Mouse (Mus musculus) spleen, embryonic (tissue): ENCODE results near the gene Slc4a1ap.
"Not testable (repeated sequence)": the region's sequence is repeated elsewhere in the genome, so short reads cannot be mapped to it uniquely, and the experiment has no call there.

Experiments used
- CTCF ChIA-PET: fragments of 350-600 bp; sonication (Branson Sonifier 250); formaldehyde crosslinking; loops from one replicate; lab custom pipeline; 2022; lab: Charles Lee

The Slc4a1ap gene

DNA sequence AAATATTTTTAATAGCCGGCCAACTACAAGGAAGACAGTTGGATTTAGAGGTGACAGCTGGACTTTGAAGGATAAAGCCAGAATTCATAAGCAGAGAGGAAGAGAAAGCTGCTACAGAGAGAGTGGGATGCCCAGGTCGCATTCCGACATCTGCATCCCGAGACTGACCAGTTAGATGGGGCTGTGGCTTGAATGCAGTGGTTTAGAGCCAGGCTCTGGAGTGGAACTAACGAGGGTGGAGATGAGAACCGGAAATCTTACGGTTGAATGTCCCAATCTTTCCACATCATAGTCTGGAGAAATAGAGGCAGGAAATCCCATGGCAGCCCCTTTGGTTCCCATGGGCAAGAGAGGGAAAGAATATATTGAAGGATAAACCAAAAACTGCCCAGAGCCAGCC, 39.2 kb downstream of the Slc4a1ap start:
- CTCF ChIA-PET, result no interaction called here

DNA sequence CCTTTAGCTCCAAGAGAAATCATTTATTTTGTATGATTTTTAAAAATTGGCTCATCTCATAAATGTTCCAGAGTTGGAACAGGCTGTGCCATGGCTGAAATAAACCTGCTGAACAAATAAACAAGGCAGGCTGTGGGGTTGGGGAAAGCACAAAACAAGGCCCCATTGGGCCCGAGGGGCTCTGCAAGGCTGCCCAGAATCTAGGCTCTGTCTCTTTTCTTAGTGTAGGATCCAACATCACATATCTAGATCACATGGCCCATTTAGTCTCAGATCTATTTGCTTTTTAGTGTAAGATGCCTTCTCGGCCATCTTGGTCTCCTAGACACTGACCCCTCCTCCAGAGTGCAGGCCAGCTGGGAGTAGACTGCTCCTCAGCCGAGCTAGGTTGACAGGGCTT, 39.7 kb downstream of the Slc4a1ap start:
- CTCF ChIA-PET, result interaction anchor here (0.7 kb wide), 1 partner anchor 51 kb away, joined by 9 read pairs; no protein-coding TSS in a partner anchor

- CTCF ChIA-PET, result interaction anchor here (0.8 to 1.1 kb wide), 2 partner anchors 47 to 569 kb away, joined by 3 to 4 read pairs; no protein-coding TSS in a partner anchor
These were observed 41.3 kb downstream of the Slc4a1ap start for GRCm38 (mm10) chr5:31567951-31568657.

- CTCF ChIA-PET, result no interaction called here
These were observed 44.3 kb downstream of the Slc4a1ap start for GRCm38 (mm10) chr5:31571023-31571608.

DNA sequence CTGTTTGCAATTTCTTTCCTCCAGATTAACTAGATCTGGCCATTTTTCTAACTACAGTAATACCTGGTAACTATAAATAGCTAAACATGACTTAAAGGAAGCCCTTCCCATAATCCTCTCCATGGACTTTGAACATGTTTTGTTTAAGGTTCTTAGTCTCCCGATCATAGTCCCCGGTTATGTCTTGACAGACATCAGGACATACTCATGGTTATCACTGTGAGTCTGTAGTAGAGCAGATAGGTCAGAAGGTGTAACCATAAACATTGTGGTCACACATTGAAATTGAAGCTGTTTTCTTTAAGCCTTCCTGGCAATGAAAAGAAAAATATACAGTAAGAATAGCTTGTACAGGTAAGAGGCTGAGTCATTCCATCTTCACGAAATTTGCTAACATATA, 46.9 kb downstream of the Slc4a1ap start:
- CTCF ChIA-PET, result no interaction called here

DNA sequence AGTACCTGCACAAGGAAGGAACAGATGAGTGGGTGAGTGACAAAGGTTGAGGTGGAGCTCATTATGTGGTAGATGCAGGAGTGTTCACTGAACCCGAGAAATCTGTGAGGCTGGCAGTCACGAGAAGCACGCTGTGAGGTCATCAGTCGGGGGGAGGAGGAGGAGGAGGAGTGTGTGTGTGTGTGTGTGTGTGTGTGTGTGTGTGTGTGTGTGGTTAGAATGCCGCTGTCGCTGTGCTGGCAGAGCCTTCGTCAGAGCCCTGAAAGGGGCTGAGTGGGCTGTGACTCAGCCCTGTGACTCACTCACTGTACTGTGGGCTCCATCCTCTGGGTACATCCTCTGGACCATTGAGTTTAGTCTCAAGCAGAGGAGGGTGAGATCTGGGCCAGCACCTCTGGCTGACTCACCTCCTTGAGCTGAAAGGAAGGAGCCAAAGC, 49.8 kb downstream of the Slc4a1ap start:
- CTCF ChIA-PET, result no interaction called here

DNA sequence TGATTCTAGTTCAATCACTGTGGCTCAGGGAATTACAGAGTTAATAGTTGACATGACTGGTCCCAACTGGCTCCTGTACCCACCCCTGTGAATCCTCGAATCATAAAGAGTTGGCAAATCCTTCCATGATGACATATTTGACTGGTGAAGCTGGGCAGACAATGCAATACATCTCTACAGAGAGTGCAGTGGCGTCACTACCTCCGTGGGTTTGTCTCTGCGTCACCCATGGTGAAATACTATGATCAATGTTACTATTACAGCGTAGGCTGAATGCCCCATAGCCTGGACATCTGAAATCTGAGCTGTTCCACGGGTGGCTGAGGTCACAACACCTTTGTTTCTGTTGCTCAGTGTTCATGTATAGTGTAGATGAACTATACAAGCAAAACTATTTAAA, 54.5 kb downstream of the Slc4a1ap start:
- CTCF ChIA-PET, result interaction anchor here (0.6 kb wide), 1 partner anchor 118 kb away, joined by 21 read pairs; no protein-coding TSS in a partner anchor

GRCm38 (mm10) chr5:31581932-31582331, 55.1 kb downstream of the Slc4a1ap start:
- CTCF ChIA-PET, result no interaction called here

DNA sequence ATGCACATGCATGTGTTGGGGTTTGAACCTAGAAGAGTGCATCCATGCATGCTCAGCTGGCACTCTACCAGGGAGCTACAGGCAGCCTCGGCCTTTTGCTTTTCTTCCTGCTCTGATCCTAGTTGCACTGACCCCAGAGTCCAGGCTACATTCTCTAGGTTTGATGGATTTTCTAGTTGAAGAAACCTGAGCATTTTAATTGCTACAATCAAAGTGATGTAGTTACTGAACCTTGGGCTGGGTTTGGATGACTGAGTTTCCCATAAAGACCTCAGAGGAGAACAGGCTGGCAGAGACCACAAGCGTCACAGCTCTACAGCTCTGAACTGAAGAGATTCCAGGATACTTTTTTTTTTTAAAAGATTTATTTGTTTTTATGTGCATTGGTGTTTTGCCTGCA, 56.5 kb downstream of the Slc4a1ap start:
- CTCF ChIA-PET, result no interaction called here

DNA sequence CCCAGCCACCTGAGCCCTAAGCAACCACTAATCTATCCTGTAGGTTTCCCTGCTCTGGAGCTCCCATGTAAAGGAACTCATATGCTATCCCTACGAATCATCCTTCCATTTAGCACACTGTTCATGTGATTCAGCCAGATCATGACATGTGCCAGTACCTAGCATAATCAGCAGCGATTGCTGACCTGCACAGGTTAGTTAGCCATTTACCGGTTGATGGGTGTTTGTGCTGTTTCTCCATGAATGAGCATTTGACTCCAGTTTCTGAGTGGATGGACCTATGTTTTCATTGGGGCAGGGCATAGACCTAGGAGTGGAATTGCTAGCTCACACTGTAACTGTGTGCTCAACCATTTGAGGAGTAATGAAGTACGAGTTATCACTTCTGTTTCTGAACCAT, 58.7 kb downstream of the Slc4a1ap start:
- CTCF ChIA-PET, result no interaction called here

DNA sequence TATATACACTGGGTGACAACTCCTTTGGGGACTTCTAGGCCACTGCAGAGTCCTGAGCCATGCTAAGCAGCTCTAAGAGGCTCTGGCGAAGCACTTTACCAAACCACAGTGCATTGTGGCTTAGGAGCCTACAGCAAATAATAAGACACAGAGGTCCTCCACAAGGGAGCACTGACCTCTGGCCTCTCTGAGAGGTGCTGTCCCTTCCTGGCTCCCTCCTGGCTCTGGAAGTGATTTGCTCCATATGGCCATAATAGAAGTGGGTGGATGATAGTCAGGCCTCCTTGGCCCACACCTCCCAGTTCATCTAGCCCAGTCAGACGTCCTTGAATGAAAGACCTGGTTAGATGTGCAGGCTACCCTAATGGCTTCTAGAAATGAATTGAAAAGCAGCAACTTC, 61.2 kb downstream of the Slc4a1ap start:
- CTCF ChIA-PET, result no interaction called here

DNA sequence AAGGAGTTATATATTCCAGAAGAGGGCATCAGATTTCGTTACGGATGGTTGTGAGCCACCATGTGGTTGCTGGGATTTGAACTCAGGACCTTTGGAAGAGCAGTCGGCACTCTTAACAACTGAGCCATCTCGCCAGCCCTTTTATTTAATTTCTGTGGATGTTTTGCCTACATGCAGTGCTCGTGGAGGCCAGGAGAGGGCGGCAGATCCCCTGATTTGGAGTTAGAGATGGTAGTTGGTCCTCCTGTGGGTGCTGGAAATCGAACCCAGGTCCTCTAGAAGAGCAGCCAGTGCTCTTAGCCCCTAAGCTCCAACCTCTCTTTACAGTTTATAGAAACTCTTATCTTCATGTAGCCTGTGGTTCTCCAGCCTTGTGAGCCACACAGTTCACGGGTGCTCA, 61.9 kb downstream of the Slc4a1ap start:
- CTCF ChIA-PET, result not testable (repeated sequence)

DNA sequence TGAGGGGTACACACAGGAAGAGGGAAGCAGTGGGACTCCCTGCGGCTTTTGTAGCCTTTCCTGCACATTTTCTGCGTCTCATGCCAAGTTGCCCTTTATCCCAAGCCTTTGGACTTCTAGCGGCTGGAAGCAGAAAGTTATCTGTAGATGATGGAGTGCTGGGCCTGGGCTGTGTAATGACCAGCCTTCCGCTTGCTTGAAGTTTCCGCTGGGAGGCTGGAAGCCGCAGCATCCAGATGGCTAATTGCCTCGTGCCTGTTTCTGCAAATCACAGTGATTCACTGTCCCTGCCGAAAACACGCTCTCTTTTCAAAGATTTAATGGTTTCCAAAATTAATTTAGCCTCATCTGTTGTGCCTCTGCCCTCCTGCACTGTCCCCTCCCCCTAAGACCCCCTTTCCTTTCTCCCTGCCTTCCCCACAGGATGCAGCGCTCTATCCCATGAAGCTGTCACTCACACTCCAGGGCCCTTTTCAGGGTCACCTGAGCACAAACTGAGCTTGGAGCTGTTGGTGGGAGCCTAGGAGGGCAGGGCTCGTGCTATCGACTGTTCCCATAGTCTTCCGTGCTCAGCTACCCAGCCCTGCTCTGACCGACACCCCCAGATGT, 63.0 kb downstream of the Slc4a1ap start:
- CTCF ChIA-PET, result no interaction called here

DNA sequence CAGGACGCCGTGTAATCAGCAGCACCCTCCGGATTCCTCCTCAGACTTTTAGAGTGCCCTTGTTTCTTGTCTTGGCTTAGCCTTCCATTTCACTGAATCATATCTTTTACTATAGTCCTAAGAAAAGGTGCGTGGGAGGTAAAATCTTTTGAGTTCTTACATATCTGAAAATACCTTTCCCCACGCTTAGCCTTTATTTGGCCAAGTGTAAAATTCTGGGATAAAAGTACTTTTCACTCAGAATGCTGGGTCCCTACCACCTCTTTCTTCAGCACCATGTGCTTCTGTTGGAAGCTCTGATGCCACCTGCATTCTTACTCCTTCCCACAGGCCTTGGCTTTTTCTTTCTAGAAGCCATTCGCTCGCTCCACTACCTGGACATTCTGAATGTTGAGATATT, 64.3 kb downstream of the Slc4a1ap start:
- CTCF ChIA-PET, result no interaction called here

DNA sequence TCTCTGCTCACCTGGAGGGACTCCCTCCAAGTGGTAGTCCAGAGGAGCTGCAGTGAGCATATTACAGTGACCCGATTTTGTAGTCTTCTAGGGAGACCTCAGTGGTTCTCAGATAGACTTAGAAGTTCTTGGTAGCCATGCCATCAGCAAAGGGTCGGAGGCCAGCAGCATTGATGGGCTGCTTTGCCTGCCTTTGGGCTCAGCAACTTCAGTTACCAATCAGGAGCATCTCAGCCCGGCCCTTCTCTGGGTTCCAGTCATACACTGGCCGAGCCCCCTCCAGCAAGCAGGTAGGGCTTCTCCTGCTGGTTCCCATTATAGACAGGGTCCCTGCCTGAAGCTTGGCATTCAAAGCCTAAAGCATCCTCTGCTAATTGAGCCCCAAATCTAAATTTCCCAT, 69.1 kb downstream of the Slc4a1ap start:
- CTCF ChIA-PET, result interaction anchor here (0.9 kb wide), 1 partner anchor 35 kb away, joined by 4 read pairs; no protein-coding TSS in a partner anchor

- CTCF ChIA-PET, result no interaction called here
These were observed 70.0 kb downstream of the Slc4a1ap start, which contains the start of gene Mrpl33 for GRCm38 (mm10) chr5:31596481-31597429. Gene Mrpl33, plus strand, starts transcription at chr5:31596935.

DNA sequence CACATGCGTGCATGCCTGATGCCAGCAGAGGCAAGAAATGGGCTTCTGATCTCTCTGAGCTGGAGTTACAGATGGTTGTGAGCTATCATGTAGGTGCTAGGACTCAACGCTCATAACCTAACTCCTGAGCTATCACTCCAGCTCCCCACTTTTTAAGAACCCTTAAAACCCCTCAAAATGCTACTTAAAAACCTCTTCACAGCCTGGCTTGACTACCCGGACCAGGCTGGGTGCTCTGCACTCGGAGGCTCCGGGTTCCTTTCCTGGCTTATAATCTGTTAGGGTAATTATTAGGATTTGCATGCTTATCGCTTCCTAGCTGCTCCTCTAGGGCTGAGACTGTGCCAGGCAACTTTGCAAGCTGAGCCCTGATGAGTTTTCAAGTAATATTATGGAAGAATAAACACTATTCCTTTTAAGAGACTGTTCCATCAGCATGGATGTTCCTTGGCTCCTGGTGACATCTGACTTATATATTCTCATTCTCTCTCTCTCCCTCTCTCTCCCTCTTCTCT, 70.7 kb downstream of the Slc4a1ap start:
- CTCF ChIA-PET, result no interaction called here

DNA sequence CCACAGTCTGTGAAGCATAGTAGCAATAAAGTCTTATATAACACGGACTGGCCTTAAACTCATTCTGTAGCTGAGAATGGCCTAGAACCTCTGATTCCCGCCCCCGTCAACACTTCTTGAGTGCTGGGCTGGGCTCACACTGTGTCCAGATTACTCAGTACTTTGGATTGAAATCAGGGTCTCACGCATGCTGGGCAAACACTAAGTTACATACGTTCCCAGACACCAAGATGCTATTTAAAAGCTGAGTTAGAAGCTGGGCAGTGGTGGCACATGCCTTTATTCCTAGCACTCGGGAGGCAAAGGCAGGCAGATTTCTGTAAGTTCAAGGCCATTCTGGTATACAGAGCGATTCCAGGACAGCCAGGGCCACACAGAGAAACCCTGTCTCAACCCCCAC, 71.3 kb downstream of the Slc4a1ap start:
- CTCF ChIA-PET, result no interaction called here

- CTCF ChIA-PET, result no interaction called here
These were observed 71.8 kb downstream of the Slc4a1ap start for GRCm38 (mm10) chr5:31598579-31598978.

- CTCF ChIA-PET, result no interaction called here
These were observed 72.4 kb downstream of the Slc4a1ap start for GRCm38 (mm10) chr5:31599161-31599560.

- CTCF ChIA-PET, result no interaction called here
These were observed 74.4 kb downstream of the Slc4a1ap start for GRCm38 (mm10) chr5:31601162-31601722.
